Mouse (Mus musculus): Measurements from ENCODE around the gene Rsbn1l. TPM values are rescaled to one million over a fixed set of nuclear protein-coding genes. Genes with fewer than 3 reads are reported as not detected.
A peak's percentile ranks its signal among the peaks of the same experiment; 100 is the strongest.
"Not testable (repeated sequence)": the region's sequence is repeated elsewhere in the genome, so short reads cannot be mapped to it uniquely, and the experiment has no call there.

The Rsbn1l gene
- total RNA-seq, 2 experiments from 2014 or later: 11.3 to 13.3 TPM

DNA sequence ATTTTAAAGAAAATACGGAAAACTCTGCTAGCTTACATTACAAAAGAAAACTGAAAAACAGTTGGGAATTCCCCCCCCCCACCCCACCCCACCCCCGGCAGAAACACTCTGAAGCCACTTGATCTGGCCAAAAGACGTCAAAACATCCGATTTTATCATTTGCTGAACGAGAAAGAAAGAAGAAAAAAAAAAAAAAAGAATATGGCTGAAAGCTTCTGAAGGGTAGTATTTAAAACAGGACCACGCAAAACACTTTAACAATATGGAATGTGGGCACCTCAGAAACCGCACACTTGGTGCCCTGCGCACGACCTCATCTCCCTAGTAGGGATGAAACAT, 5.7 kb downstream of the Rsbn1l start:
- DNase-seq: no peak

DNA sequence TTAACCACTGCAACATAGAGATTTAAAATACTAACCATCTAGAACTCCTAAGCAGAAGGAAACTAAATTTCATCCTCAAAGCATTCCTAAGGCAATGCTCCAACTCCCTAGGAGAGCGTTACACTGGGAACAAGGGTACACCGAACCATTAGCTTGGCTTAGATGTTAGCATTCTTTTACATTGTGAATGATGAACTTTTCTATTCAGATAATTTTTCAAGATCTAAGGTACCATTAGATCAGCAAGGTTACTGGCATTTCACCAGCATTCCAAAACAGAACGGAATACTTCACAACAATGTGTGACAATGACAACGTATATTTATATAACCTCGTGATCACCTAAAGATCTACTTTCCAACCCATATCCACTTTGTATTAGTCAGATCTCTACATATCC, 6.1 kb downstream of the Rsbn1l start:
- no peak for DNase-seq

DNA sequence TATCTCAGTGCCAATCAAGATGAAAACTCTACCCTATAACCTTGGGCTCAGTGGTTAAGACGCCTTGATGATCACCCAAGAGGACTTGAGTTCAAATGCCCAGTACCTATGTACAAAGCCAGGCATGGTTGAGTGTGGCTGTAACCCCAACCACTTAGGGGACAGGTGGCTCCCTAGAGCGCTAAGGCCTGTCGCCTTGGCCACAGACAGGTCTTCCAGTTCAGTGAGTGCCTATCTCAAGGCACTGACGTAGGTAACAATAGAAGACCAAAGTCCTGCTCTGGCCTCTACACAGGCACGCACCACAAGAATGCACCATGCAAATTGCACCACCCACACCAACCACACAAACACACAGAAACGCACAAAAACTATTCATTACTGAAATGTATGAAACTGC, 9.3 kb downstream of the Rsbn1l start:
- DNase-seq: no peak

DNA sequence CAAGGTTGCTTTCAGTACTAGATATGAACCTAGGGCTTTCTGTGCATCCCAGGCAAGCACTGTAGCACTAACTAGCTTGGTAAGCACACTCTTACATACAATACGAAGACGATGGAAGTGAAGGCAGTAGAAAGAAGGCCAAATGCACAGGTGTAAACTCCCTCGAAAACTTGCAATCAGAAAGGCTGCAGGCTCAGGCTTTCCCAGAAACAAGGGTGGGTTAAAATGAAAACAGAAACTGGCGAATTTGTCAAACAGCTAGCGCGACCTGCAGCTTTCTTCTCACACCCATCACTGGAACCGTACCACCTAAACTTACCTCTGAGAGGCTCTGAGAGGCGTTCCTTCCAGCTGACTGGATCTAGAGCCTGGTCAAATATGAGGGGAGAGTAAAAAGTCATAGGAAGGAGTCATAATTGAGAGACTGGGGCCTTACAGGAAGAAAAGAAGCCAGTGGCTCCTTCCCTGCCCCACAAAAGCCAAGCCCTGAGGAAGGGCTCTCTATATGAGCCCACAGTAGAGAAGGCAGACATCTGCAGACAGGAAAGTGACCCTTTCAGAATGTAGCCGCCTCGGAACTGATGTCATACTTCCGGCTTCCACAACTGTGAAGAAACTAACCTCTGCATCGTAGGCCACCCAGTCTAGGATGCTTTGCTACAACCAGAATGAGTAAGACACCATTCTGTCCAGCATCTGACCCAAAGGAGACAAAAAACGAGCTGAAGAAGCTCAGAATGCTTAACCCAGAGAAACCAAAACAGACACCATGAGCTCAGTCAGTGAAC, 11.0 kb downstream of the Rsbn1l start:
- DNase-seq: peak; percentile 45 to 55

DNA sequence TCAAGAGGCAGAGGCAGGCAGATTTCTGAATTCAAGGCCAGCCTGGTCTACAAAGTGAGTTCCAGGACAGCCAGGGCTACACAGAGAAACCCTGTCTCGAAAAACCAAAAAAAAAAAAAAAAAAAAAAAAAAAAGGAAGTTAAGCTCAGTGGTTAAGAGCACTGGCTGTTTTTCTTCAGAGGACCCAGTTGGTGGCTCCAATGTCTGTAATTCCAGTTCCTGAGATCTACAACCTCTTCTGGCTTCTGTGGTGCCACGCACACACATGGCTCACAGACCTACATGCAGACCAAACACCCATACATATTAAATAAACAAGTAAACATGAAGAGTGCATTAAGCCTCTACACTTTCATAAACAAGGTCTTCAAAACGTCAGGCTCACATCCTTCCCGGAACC, 12.4 kb downstream of the Rsbn1l start:
- not testable (repeated sequence) for DNase-seq

DNA sequence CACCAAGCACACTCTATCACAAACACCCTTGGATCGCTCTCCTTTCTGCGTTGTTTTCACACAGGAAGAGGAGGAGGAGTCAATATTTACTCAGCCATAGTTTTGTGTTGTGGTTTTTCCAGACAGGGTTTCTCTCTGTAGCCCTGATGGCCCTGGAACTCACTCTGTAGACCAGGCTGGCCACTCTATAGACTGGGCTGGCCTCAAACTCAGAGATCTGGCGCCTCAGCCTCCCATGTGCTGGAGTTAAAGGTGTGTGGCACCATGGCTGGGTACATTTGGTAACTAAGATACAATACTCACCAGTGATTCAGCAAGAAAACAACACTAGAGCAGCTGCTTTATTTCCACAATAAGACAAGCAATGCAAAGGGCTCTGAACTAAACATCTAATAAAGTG, 13.7 kb downstream of the Rsbn1l start:
- no peak for DNase-seq

DNA sequence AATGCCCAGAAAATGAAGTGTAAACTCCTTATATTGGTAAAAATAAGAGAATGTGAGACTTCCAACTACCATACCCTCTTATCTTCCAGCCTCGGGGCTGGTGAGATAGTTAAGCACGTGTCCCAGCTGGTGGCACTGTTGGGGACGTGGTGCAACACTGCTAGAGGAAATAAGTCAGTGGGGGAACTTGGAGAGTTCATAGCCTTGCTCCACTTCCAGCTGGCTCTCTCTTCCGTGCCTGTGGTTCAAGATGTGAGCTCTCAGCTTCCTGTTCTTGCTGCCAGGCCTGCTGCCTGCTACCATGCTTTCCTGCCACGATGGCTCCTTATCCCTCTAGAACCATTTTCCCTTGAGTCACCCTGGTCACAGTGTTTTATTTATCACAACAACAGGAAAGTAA, 15.0 kb downstream of the Rsbn1l start:
- peak; percentile 63 to 82 for DNase-seq

DNA sequence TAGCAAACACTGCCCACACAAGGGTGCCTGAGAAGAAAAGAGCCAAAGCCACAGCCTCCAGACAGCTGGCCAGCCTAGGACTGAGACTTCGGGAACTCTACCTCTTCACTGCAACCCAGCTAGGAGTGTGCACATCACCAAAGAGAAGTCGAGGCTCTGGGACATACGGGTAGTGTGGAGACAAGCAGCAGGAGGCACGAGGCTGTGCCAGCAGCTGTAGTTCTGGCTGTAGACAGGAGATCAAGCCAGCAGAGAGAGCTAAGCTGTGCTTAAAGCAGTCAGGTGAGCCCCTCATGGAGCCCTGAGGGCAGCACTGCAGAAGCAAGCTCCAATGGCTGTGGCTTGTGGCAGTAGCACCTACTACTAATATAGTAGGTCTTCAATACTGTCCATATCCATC, 15.5 kb downstream of the Rsbn1l start:
- DNase-seq: peak in 1 of 2 experiments; percentile 37

DNA sequence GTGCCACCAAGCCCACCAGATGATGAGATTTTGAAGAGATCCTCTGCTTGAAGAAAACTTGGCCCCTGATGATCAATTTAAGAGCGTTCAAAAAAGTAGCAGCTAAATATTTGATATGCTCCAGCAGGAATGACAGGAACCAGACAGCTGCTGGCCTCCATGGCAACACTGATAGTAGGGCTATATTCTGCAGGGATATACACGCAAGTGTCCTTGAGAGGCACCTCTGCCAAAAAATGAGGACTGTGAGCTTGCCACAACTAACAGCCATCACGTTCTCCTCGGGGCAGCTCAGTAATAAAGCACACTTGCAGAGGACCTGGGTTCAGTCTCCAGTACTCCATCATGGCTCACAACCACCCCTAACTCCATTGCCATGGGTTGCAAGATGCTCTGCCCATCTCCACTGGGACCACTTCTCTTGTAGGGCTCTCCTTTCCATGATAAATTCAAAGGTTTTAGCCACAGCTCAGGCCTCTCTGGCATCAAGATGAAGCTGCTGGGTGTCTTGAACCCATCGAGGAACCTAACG, 16.1 kb downstream of the Rsbn1l start:
- DNase-seq: peak; percentile 51 to 72

DNA sequence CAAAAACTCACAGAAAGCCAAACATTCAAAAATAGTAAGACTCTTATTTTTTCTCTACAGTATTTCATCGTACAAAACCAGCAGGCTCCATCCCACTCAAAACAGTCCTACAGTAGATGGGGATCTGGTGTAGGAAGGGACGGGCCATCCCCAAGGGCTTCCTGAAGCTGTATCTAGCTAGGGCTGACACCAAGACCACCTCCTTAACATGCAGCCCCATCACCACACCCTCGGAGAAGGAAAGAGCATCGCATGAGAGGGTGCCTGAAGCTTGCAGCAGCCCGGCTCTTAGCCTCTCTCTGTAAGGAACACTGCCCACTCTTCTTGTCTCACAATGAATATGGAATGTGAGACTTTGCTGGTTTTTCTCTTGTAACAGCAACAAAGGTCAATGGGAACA, 17.7 kb downstream of the Rsbn1l start:
- no peak for DNase-seq

DNA sequence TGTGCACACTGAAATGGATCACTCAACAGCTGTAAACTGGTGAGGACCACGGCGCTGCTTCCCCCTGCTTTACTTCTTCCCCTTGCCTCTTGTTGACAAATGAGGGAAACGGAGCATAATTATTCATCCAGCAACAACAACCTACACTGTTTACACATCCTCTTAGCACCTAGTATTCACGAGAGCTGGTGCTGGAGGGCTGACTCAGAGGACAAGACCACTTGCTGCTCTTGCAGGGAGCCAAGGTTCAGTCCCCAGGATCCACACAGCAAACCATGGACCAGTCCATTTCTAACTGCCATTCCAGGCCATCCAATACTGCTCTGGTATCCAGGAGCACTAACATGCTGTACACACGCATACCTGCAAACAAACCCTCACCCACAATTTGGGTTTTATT, 20.3 kb downstream of the Rsbn1l start:
- DNase-seq: no peak

DNA sequence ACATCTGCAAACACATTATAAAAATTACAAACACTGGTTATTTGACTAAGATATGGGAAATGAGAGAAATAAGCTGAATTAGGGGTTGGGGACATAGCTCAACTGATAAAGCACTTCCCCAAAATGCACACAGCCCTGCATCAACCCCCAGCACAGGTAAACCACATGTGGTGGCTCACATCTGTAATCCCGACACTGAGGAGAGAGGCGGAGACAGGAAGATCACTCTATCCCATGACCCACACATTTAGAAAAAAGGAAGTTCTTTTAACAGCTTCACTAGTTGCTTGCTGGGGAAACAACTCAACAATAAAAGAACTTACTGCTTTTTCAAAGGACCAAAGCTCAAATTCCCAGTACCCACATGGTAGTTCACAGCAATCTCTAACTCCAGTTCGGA, 23.6 kb downstream of the Rsbn1l start:
- DNase-seq: no peak

DNA sequence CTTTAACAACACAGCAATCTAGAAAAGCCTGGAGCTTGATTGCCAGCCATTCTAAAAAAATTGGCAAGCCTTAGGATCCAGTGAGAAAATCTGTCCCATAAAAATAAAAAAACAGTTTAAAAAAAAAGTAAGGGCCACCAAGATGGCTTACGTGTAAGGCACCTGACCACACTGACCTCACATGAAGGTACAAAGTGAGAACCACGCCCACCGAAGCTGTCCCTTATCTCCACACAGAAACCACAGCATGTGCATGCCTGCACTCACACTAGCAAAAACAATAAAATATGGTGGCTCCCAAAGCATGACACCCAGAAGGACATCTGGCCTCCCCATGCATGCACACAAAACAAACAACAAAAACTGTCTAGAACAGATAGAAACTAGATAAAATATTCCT, 24.9 kb downstream of the Rsbn1l start:
- no peak for DNase-seq

DNA sequence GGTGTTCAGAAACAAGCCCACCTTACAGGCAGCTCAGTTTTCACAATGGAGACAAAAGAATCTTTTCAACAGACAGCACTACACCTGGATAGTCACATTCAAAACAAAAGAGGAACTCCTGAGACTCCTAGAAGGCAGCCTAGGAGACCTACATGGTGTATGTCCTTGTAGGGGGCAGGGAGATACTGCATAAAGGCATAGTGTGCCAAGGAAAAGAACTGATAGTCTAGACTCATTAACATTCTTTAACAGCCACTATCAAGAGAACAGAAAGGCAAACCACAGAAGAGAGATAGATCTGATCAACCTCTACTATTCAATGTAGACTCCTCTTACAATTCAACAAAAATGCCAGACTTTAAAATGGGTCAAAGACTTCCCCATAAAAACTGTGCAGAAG, 25.8 kb downstream of the Rsbn1l start:
- DNase-seq: no peak

DNA sequence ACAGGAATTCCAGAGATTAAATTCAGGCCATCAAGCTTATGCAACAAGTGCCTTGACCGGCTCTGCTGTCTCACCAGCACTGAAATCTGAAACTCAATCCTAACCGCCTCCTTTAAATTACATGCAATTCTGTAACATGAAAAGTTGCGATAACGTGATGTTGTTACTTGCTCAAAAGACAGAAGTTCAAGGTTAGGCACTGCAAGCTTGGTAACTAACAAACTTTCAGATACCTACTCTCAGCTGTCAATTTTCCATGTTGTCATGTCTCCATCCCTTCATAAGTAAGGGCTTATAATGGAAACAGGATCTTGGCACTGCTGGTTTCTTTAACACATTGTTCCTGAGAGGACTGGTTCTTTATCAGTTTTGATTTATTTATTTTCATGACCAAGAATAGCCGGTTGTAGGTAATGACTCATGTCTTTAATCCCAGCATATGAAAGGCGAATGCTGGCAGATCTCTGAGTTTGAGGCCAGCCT, 26.5 kb downstream of the Rsbn1l start:
- no peak for DNase-seq

DNA sequence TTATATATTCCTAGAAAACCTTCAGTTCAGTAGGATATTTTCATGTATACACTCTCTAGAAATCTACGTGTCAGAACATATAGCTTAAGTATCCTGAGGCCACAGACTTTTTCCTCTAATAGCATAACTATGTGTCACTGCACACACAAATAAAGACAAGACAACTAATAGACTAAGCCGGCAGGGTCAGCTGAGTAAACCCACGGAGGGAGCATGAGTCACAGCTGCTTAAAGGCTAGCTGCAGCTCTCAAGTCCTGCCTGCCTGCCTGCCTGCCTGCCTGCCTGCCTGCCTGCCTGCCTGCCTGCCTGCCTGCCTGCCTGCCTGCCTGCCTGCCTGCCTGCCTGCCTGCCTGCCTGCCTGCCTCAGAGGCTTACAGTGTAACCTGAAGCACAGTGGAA, 30.7 kb downstream of the Rsbn1l start:
- DNase-seq: no peak

DNA sequence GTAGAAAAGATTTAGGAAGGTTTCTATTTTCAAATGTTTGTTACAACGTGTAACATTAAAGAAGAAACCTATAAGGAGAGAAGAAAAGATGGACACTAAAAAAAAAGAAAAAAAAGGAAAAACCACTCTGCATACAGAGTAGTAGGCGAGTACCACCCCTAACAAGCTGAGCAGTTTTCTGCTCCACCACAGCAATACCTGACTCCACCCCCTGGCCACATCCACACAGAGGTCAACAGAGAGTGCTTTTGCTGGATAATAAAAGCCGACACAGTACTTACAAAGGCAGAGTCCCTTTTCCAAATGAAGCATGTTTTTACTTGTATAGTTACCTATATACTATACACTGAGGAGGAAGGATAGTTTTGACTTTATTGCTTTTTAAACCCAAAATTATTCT, 31.6 kb downstream of the Rsbn1l start:
- no peak for DNase-seq

DNA sequence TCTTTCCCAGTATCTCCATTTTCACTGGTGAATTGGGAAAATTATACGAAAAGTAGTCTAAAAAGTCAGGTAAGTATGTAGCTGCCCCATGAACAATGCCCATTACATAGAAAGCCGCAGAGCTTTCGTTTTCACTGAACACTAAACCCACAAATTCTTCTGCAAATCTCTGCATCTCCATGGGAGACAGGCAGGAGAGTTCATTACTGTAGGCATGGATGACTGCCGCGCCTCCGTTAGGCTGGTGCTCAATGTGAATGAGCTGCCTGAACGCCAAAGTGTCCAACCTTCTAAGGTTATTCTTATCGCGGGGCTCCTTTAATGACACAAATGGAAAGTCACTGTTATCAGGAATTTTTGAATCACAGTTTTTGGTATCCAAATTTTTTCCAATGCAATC, 36.6 kb downstream of the Rsbn1l start:
- no peak for DNase-seq

DNA sequence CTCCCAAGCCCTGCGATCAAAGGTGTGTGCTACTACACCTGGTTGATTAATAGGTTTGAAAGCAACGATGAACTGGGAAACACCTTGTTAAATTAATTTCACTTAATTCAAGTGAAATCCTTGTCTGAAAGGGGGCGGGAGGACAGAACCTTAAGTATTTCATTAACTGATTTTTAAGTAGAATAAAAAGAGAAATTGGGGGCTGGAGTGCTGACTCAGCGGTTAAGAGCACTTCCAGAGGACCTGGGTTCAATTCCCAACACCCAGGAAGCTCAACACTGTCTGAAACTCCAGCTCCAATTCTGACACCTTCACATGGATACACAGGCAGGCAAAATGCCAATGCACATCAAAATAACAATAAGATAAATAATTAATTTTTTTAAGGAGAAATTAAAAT, 37.2 kb downstream of the Rsbn1l start:
- no peak for DNase-seq

DNA sequence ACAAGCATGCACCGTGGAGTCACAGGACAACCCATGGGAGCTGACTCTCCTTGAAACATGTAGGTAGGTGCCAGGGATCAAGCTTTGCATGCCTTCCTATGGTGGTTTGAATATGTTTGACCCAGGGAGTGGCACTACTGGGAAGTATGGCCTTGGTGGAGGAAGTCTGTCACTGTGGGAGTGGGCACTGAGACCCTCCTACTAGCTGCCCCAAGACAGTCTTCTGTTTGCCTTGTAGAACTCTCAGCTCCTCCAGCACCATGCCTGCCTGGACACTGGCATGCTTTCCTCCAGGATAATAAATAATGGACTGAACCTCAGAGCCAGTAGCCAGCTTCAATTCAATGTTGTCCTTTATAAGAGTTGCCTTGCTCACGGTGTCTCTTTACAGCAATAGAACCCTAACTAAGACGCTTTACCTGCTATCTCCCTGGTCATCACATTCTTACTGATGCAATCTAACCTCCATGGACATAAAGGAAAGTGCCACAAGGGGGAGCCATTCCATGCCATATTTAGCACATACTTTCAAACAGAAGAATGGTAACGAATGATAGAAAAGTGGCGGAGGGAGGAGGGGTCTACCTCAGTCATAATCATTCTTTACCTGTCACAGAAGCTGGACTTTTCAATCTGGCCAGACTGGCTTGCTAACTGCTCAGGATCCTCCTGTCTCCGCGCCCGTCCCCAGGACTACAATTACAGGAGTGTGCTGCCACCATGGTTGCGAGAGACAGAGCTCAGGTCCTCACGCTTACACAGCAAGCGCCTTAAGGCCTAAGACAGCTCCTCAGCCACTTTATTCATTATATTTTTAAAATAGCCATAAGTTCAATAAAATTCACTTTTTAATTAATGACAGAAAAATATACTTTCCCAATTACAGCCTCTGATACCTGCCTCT, 42.6 kb downstream of the Rsbn1l start:
- DNase-seq: peak; percentile 48 to 86

DNA sequence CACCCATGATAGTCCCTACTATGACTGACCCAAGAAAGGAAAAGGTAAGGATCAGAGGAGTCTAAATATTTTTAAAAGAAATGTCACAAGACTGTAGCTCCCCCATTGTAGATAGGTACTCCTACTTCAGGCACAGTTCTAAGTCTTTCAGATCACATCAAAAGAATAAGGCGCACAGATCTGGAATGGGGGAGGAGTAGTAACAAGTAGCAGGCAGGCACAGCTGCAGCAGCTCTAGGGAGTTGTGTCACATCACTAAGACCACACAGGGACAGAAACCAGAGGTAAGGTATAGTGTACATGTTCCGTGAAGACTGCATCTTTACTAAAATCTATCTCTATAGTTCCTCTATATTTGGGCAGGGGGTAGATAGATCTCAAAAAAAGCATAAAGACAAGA, 44.5 kb downstream of the Rsbn1l start:
- DNase-seq: no peak

DNA sequence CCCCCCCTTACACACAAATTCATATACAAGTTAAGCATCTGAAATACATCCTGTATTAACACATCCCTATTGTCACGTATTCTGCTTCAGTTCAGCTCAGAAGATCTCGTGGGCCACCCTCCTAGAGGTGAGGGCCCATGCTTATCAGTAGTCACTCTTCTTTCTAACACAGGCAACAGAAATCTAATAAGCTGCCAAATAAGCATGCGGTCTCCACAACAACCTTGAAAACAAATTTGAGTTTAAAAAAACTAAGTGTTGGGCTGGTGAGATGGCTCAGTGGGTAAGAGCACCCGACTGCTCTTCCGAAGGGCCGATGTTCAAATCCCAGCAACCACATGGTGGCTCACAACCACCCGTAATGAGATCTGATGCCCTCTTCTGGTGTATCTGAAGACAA, 50.0 kb downstream of the Rsbn1l start:
- no peak for DNase-seq

DNA sequence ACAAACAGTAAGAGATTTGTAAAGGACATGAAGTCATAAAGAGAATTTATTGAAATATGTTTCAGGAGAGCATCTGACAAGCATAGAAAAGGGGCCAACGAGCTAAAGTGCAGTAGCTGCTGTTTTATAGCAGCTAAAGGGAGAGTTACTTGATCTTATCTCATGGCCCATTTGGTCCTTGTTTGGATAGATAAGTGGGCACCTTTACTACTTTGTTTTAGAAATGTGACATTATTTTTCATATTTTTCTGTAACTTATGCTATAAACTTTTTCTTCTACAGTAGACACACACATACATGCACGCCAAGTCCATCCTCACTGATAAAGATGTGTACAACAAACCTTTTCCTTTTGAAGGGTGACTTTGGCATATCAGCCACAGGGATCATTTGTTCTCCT, 50.8 kb downstream of the Rsbn1l start:
- no peak for DNase-seq
